Mouse (Mus musculus): ENCODE results near the gene Adamtsl5.

DNA sequence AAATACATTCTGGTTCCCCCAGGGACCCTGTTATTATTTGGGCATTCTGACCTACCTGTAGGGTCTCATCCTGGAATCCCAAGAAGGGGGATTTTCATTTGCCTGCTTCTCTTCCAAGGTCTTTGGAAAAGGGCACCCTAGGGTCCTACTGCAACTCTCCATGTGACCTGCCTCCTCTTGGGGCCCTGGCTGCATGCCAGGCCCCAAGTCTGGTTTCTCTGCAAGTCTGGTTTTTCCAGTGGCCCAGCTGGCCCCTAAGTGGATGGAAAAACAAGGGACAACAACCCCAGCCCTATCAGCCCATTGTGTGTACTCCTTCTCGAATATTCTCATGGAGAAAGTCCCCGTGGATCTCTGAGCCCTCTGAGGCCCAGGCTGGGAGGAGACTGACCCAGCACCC lies 17.3 kb downstream of the Adamtsl5 start:
- TF ChIP-seq CTCF (IDR thresholded peaks at IDR 0.05; ENCODE audit: low read depth) (no peak), EP300 (optimal IDR thresholded peaks at IDR 0.05) (no peak)
